Mouse (Mus musculus): ENCODE results near the gene Tacc2. TPM values are rescaled to one million over a fixed set of nuclear protein-coding genes. Genes with fewer than 3 reads are reported as not detected.
"Not testable (repeated sequence)": the region's sequence is repeated elsewhere in the genome, so short reads cannot be mapped to it uniquely, and the experiment has no call there.

The Tacc2 gene
- polyA plus RNA-seq (2011; ENCODE audit: insufficient read depth, insufficient read length, low read depth, missing spikeins) = 80.9 and 98.7 TPM in 2 replicates

DNA sequence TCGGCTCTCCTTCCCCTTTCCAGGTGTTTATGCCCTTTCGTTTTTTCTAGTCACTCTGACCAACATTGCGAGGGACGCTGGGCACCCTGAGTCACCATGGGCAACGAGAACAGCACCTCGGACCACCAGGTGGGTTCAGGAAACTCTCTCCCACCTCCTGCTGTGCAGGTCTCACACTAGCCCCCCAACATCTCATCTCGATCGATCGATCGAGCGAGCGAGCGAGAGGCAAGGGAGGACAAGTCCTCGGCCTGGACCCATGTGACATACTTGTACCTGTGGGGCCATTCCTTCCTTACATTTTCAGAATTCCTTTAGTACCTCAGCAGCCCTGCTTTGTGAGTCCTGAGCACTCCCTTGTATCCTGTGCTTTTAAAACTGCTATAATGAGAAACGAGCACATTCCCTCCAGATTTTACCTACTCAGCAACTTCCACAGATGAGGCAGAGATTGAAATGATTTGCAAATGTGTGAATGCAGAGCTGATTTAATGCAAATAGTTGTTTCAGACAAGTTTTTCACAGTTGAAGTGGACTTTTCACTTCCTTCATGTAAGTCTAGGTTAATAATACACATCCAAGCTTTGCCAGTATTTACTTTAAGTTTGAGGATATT lies at the start of gene Tacc2:
TSS of gene Tacc2 (plus strand) at position 51 of the 616 bp plus-strand sequence.
- Histone ChIP-seq H3K36me3 (ENCODE audit: control insufficient read depth, insufficient read depth, low read length, poor library complexity, severe bottlenecking) (no peaks in the 10 kb centered on the region), H3K4me3 (ENCODE audit: low read depth, low read length) (no peak within 1 kb of the TSS), H3K9me3 (replicated peaks; ENCODE audit: control insufficient read depth, insufficient read depth, low read length, poor library complexity, severe bottlenecking) (no peaks in the 10 kb centered on the region), H3K9ac (ENCODE audit: low read depth, poor library complexity, severe bottlenecking) (no peak within 1 kb of the TSS), H3K4me1 (ENCODE audit: control insufficient read depth, insufficient read depth, low read length) (peaks cover 3% of the 10 kb centered on the region), H3K27me3 (ENCODE audit: control insufficient read depth, insufficient read depth, low read length, poor library complexity, severe bottlenecking) (no peaks in the 10 kb centered on the region), H3K27ac (ENCODE audit: insufficient read depth, low read length) (no peak within 1 kb of the TSS)
- TF ChIP-seq EP300 (IDR thresholded peaks at IDR 0.05; ENCODE audit: insufficient read depth, low read depth, low read length) (no peak), CTCF (IDR thresholded peaks at IDR 0.05; ENCODE audit: low read depth, low read length) (no peak), POLR2A (IDR thresholded peaks at IDR 0.05; ENCODE audit: insufficient read depth, low read length) (no peak)

DNA sequence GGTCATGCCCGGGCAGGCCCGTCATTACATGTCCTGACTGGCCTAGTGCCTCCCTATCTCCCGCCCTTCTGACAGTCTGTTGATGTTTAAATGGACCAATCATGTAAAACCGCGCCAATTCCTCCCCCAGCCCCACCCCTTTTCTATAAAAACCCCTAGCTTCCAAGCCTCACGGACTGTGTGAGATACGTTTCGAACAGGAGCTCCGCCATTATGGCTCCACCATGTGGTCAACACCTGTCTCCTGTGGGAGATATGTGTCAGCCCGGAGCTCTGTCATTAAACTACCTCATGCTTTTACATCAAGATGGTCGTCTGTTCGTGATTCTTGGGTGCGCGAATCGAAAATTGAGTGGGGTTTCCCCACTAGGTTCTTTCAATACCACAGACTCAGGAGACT lies 46.1 kb upstream of the Tacc2 start:
- H3K4me3 ChIP-seq (ENCODE audit: low read depth, low read length); H3K27me3 ChIP-seq (ENCODE audit: control insufficient read depth, insufficient read depth, low read length, poor library complexity, severe bottlenecking); H3K4me1 ChIP-seq (ENCODE audit: control insufficient read depth, insufficient read depth, low read length); H3K9ac ChIP-seq (ENCODE audit: low read depth, poor library complexity, severe bottlenecking); H3K9me3 ChIP-seq (replicated peaks; ENCODE audit: control insufficient read depth, insufficient read depth, low read length, poor library complexity, severe bottlenecking): not testable (repeated sequence)
- peak overlapping the region; percentile 20; the same call in 1 of the 2 replicates for H3K27ac ChIP-seq (ENCODE audit: insufficient read depth, low read length)
- H3K36me3 ChIP-seq (ENCODE audit: control insufficient read depth, insufficient read depth, low read length, poor library complexity, severe bottlenecking) = peaks cover 29% of the 10 kb centered on the region

- Histone ChIP-seq H3K27me3 (ENCODE audit: control insufficient read depth, insufficient read depth, low read length, poor library complexity, severe bottlenecking) (no peaks in the 10 kb centered on the region), H3K9me3 (replicated peaks; ENCODE audit: control insufficient read depth, insufficient read depth, low read length, poor library complexity, severe bottlenecking) (peaks cover 4% of the 10 kb centered on the region), H3K4me3 (ENCODE audit: low read depth, low read length) (peak overlapping the region; percentile 36), H3K36me3 (ENCODE audit: control insufficient read depth, insufficient read depth, low read length, poor library complexity, severe bottlenecking) (peaks cover 46% of the 10 kb centered on the region), H3K4me1 (ENCODE audit: control insufficient read depth, insufficient read depth, low read length) (no peaks in the 10 kb centered on the region), H3K9ac (ENCODE audit: low read depth, poor library complexity, severe bottlenecking) (peak overlapping the region; percentile 30; the same call in 1 of the 2 replicates), H3K27ac (ENCODE audit: insufficient read depth, low read length) (peak overlapping the region; percentile 73)
- TF ChIP-seq CTCF (IDR thresholded peaks at IDR 0.05; ENCODE audit: low read depth, low read length) = peak; percentile 94
- 0 out of 2 replicates have a peak, but pooled peaks have one; percentile 57 for TF ChIP-seq EP300 (IDR thresholded peaks at IDR 0.05; ENCODE audit: insufficient read depth, low read depth, low read length)
- no peak for TF ChIP-seq POLR2A (IDR thresholded peaks at IDR 0.05; ENCODE audit: insufficient read depth, low read length)
Measured at GRCm38 (mm10) chr7:130533316-130534260, 43.6 kb upstream of the Tacc2 start.

DNA sequence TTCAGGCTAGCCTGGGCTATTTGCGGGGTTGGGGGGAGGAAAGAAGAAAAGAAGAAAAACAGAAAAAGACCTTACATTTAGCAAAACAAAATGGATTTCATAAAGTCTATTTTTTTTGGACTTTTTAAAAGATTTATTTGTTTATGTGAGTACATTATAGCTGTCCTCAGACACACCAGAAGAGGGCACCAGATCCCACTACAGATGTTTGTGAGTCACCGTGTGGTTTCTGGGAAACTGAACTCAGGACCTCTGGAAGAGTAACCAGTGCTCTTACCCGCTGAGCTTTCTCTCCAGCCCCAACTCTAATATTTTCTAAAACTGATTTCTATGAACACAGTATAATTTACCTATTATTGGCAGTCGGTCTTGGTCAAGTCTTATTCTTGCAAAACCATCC lies 42.1 kb upstream of the Tacc2 start:
- TF ChIP-seq CTCF (IDR thresholded peaks at IDR 0.05; ENCODE audit: low read depth, low read length) (no peak), EP300 (IDR thresholded peaks at IDR 0.05; ENCODE audit: insufficient read depth, low read depth, low read length) (no peak), POLR2A (IDR thresholded peaks at IDR 0.05; ENCODE audit: insufficient read depth, low read length) (no peak)
- Histone ChIP-seq H3K9me3 (replicated peaks; ENCODE audit: control insufficient read depth, insufficient read depth, low read length, poor library complexity, severe bottlenecking) (peaks cover 4% of the 10 kb centered on the region), H3K9ac (ENCODE audit: low read depth, poor library complexity, severe bottlenecking) (no peak overlapping the region), H3K27me3 (ENCODE audit: control insufficient read depth, insufficient read depth, low read length, poor library complexity, severe bottlenecking) (no peaks in the 10 kb centered on the region), H3K27ac (ENCODE audit: insufficient read depth, low read length) (no peak overlapping the region), H3K4me3 (ENCODE audit: low read depth, low read length) (no peak overlapping the region), H3K4me1 (ENCODE audit: control insufficient read depth, insufficient read depth, low read length) (no peaks in the 10 kb centered on the region), H3K36me3 (ENCODE audit: control insufficient read depth, insufficient read depth, low read length, poor library complexity, severe bottlenecking) (peaks cover 61% of the 10 kb centered on the region)

DNA sequence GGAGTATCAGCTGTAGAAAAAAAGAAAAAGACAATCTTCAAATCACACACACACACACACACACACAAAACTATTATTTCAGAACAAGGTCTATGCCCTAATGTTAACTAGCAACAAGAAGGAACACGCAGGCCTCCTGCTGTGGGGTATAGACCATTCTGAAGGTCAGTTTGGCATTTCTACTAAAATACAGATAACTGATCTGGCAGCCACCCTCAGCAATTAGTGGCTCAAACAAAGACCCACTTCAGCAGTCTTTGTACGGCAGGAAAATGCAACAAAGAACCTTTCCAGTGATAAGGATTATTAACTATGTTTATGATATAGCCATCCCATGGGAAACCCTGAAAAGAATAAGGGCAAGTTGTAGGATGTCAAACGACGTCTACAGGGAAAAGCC lies 40.2 kb upstream of the Tacc2 start:
- Histone ChIP-seq H3K4me1 (ENCODE audit: control insufficient read depth, insufficient read depth, low read length) (no peaks in the 10 kb centered on the region), H3K36me3 (ENCODE audit: control insufficient read depth, insufficient read depth, low read length, poor library complexity, severe bottlenecking) (peaks cover 63% of the 10 kb centered on the region), H3K27ac (ENCODE audit: insufficient read depth, low read length) (no peak overlapping the region), H3K9me3 (replicated peaks; ENCODE audit: control insufficient read depth, insufficient read depth, low read length, poor library complexity, severe bottlenecking) (no peaks in the 10 kb centered on the region; the same call in 1 of the 2 replicates), H3K4me3 (ENCODE audit: low read depth, low read length) (no peak overlapping the region), H3K27me3 (ENCODE audit: control insufficient read depth, insufficient read depth, low read length, poor library complexity, severe bottlenecking) (no peaks in the 10 kb centered on the region), H3K9ac (ENCODE audit: low read depth, poor library complexity, severe bottlenecking) (no peak overlapping the region)
- TF ChIP-seq POLR2A (IDR thresholded peaks at IDR 0.05; ENCODE audit: insufficient read depth, low read length) = no peak
- TF ChIP-seq CTCF (IDR thresholded peaks at IDR 0.05; ENCODE audit: low read depth, low read length) = no peak
- no peak for TF ChIP-seq EP300 (IDR thresholded peaks at IDR 0.05; ENCODE audit: insufficient read depth, low read depth, low read length)

DNA sequence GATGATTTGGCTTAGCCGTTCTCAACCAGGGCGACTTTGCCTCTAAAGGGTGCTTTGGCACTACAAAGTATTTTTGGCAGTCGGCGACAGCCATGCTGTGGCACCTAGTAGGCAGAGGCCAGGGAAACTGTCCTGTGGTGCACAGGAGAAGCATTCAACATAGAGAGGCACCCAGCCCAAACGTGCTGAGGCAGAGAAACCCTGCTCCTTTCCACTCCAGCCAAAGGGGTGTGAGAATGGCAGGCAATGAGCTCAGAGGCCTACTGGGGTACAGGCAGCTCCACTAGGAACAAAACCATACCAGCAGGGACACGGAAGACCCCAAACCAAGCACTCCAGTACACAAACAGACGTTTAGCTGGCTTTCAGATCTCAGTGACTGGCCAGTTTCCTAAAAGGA lies 37.1 kb upstream of the Tacc2 start:
- H3K9ac ChIP-seq (ENCODE audit: low read depth, poor library complexity, severe bottlenecking) = no peak overlapping the region
- no peaks in the 10 kb centered on the region for H3K4me1 ChIP-seq (ENCODE audit: control insufficient read depth, insufficient read depth, low read length)
- peaks cover 72% of the 10 kb centered on the region for H3K36me3 ChIP-seq (ENCODE audit: control insufficient read depth, insufficient read depth, low read length, poor library complexity, severe bottlenecking)
- TF ChIP-seq EP300 (IDR thresholded peaks at IDR 0.05; ENCODE audit: insufficient read depth, low read depth, low read length) = no peak
- TF ChIP-seq POLR2A (IDR thresholded peaks at IDR 0.05; ENCODE audit: insufficient read depth, low read length) = no peak
- no peak for TF ChIP-seq CTCF (IDR thresholded peaks at IDR 0.05; ENCODE audit: low read depth, low read length)
- H3K9me3 ChIP-seq (replicated peaks; ENCODE audit: control insufficient read depth, insufficient read depth, low read length, poor library complexity, severe bottlenecking) = no peaks in the 10 kb centered on the region
- no peaks in the 10 kb centered on the region for H3K27me3 ChIP-seq (ENCODE audit: control insufficient read depth, insufficient read depth, low read length, poor library complexity, severe bottlenecking)
- H3K4me3 ChIP-seq (ENCODE audit: low read depth, low read length) = no peak overlapping the region
- H3K27ac ChIP-seq (ENCODE audit: insufficient read depth, low read length) = no peak overlapping the region

All from ES-Bruce4 (cell line).